Mouse (Mus musculus): ENCODE measurements around the gene Zfp451. TPM values are rescaled to one million over a fixed set of nuclear protein-coding genes. Genes with fewer than 3 reads are reported as not detected.
"Not testable (repeated sequence)": the region's sequence is repeated elsewhere in the genome, so short reads cannot be mapped to it uniquely, and the experiment has no call there.

Zfp451 gene
- 5.7 and 6.4 TPM in 2 replicates for polyA plus RNA-seq (2012; rRNA removed)

- DNase-seq (ENCODE audit: low read depth): no peak
These were observed at the start of gene Zfp451 for GRCm38 (mm10) chr1:33813868-33814794. Zfp451 (minus strand) TSS chr1:33814595.

- DNase-seq (ENCODE audit: low read depth): no peak
These were observed 32.4 kb upstream of the Zfp451 start for GRCm38 (mm10) chr1:33846807-33847206.

GRCm38 (mm10) chr1:33843823-33844222 is 29.4 kb upstream of the Zfp451 start:
- DNase-seq (ENCODE audit: low read depth): no peak

DNA sequence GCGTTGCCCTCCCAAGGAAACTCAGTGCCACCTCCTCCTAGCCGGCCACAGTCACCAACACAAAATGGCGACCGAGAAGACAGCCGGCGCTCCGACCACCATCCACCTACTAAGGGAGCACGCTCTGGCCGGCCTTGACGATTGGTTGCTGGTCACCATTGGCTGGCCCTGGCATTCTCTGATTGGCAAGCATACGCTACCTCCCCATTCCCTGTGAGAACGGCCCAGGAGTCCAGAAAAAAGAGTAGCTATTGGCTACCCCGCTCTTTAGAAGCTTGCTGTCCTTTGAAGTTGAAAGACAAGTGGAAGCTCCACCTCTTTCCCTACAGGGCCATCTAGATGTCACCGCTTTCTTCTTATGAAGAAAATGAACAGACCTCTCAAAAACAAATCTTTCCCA is 24.6 kb upstream of the Zfp451 start:
- DNase-seq (ENCODE audit: low read depth): not testable (repeated sequence)

DNA sequence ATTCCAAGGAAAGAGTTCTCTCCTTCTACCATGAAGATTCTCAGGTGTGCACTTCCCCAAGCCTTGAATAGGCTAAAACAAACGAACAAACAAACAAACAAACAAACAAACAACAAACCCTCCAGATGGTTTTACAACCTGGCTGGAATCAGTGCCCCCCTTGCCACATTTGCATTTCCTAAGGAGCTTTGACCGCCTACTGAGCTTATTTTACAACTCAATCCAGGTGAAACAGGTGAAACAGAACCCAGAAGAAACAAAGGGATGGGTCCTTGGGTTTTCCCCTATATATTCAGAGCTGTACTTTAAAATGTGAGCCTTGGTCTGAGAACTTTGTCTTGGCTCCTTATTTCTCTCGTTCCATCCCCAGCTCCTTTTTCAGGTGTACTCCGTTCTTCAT is 16.2 kb upstream of the Zfp451 start:
- no peak for DNase-seq (ENCODE audit: low read depth)

DNA sequence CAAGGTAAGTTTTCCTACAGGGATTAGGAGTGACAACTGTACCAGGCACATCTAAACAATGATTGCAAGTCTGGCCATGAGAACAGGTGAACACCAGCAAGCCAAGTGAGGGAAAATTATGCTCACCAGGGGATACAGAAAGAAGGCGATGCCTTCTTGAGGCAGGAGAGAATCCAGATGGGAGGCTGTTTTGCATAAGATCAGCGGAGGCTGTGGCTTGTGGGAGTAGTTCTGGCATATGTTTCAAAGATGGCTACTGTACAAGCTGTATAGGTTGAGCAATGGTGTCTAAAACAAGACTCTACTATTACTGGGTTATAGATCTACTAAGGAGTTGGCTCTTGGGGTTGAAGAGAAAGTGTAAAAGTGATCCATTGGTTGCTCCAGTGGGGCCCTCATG is 3.5 kb upstream of the Zfp451 start:
- DNase-seq (ENCODE audit: low read depth): no peak

- no peak for DNase-seq (ENCODE audit: low read depth)
These were observed 914 bp downstream of the Zfp451 start for GRCm38 (mm10) chr1:33813495-33813867.

GRCm38 (mm10) chr1:33803323-33803722 is 11.1 kb downstream of the Zfp451 start:
- no peak for DNase-seq (ENCODE audit: low read depth)

DNA sequence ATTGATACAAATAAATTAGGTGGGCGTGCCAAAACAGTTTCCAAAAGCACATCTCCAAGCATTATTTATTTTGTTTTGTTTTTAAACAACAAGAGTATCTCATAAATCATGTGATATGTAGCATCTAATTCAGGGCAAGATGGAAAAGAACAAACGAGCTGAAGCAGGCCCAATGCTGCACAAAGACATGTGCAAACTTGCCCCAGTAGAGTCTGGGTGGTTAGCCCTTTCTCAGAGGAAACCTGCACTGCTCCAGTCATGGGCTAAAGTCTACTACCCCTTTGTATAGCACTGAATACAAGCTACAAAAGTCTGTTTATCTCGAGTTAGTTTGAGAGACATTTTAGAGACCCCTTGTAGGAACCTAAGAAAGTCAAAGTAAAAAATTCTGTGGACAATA is 14.8 kb downstream of the Zfp451 start:
- no peak for DNase-seq (ENCODE audit: low read depth)

- no peak for DNase-seq (ENCODE audit: low read depth)
These were observed 25.9 kb downstream of the Zfp451 start for GRCm38 (mm10) chr1:33788493-33788892.

- DNase-seq (ENCODE audit: low read depth): no peak
These were observed 26.3 kb downstream of the Zfp451 start for GRCm38 (mm10) chr1:33788072-33788471.

GRCm38 (mm10) chr1:33784561-33784960 is 29.8 kb downstream of the Zfp451 start:
- no peak for DNase-seq (ENCODE audit: low read depth)

GRCm38 (mm10) chr1:33776175-33776611 is 38.2 kb downstream of the Zfp451 start:
- no peak for DNase-seq (ENCODE audit: low read depth)

- DNase-seq (ENCODE audit: low read depth): no peak
These were observed 42.3 kb downstream of the Zfp451 start for GRCm38 (mm10) chr1:33772106-33772505.

DNA sequence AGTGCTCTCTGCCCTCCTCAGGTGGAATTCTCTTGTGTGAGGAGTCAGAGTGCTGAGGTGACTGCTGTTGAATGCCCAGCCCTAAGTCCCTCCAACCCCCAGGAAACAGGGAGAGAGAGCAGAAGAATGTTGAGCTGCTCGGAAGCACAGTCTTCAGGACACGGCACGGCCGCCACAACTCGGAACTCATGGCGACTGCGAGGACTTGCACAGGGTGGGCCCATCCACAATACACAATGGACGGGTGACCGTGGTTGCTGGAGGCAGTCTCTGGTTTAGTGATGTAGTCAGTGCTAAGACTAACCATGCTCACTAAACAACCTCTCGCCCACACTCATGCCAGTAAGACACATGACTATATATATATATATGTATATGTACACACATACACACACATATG is 42.8 kb downstream of the Zfp451 start:
- no peak for DNase-seq (ENCODE audit: low read depth)

DNA sequence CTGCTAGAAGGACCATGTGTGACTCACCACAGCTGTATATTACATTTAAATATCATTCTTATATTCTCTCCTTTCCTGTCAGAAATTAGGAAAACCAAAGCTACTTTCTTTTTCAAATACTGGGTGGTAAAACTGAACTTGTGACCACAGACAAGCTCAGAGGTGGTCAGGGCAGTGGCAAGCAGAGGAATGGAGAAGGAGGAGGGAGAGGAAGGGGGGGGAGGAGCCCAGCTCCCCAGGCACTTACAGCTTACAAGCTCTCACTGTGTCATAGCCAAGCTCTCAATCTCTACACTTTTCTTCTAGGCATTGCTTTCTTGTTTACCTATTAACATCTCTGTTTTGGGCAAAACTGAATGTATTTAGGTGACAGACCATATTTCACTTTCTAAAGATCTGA is 45.6 kb downstream of the Zfp451 start:
- DNase-seq (ENCODE audit: low read depth): no peak

GRCm38 (mm10) chr1:33768091-33768787 is 46.2 kb downstream of the Zfp451 start:
- no peak for DNase-seq (ENCODE audit: low read depth)

DNA sequence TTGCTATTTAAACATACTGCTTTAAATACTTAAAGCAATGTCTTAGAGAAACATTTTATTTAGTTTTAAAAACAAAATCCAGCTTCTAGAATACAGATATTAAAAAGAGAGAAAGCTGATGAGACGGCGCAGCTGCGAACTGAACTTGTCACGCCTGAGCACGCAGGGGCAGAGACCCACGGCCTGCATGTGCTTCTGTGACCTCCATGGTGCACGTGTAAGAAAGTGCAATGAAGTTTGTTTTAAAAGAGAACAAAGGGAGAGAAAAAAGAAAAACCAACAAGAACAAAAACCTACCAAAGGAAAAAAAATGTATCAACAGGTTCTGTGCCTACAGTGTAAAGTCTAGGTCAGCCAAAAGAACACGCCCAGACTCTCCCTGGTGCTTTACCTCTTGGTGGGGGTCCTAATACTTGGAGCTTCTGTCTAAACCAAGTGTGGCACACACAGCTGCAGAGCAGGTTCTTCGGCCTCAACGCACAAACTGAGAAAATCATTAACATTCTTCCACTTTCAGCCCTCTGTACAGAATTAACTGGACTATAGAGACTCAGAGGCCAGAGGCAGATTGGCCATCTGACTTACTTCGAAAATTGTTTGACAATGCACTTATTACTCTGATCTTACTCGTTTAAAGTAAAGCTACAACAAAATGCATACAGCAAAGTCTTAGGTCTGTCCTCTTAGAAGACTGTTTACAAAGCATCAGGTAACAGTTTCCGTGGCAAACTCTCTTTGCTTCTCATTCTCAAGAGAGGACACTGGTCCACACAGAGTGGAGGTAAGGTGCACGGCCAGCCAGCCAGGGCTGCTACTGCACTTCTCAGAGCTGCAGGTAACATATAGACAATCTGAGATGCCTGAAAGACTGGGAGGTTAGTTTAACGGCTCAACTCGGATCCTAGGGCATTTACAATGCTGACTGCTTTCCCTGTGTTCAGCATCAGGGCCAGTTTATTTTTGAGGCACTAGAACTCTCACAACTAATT is 47.6 kb downstream of the Zfp451 start:
- DNase-seq (ENCODE audit: low read depth): no peak

DNA sequence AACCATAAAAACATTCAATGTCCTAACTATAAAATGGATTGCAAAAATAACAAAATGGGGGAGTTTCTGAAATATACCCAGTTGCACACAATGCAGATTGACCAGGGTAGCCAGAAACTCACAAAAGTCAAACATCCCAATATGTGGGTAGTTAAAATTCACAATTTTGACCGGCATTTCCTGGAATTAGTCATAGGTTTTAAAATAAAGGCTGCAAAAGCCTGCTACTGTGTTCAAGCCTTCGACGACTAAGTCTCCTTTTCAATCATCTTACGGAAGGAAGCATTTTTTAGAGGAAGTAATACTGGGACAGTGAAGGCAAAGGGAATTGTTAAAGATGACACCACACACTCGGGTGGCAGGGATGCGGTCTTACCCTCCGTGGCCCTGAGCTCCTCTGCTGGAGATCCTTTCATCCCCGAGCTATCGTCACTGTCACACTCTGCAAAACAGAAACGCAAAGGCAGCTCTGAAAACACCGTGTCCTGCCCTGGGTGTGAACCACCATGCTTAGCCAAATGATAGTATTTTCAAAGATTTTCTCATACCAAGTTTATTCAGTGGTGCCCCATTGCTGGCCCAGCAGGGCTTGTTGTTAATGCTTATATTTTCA is 48.8 kb downstream of the Zfp451 start:
- DNase-seq (ENCODE audit: low read depth): no peak

GRCm38 (mm10) chr1:33763826-33764225 is 50.6 kb downstream of the Zfp451 start:
- DNase-seq (ENCODE audit: low read depth): no peak

- DNase-seq (ENCODE audit: low read depth): no peak
These were observed 55.9 kb downstream of the Zfp451 start for GRCm38 (mm10) chr1:33758488-33758887.
